ENCODE assay signal across 25 mouse cellular contexts in genomic region chr3:150759854-150760253, GRCm38 (mm10).
A peak's percentile ranks its signal among the peaks of the same experiment; 100 is the strongest.
DNase-seq lines count a peak whose midpoint lies in the region; ATAC-seq and TF ChIP-seq lines count a peak whose summit lies in the region.
"Had no signal": no experiment of that assay in that cellular context is flagged by ENCODE, and none has a peak within 500 bp of the region (broad histone marks: within the 10 kb centered on the region; RNA-seq: fewer than 3 reads in every experiment).

No protein-coding gene starts in this region.

- TF ChIP-seq CTCF in brain, embryonic 14.5 days (IDR thresholded peaks at IDR 0.05; ENCODE audit: borderline replicate concordance, extremely low read depth, insufficient read depth, insufficient read length): no peak
- TF ChIP-seq CTCF in gastrocnemius, adult 2 months (IDR thresholded peaks at IDR 0.05): no peak

- peak; percentile 89 for ATAC-seq in forebrain, embryonic 13.5 days
- no peak for ATAC-seq in forebrain, embryonic 11.5 days (replicated peaks; ENCODE audit: low FRiP score)
- peak; percentile 75; the same call in 1 of the 2 replicates for ATAC-seq in forebrain, embryonic 14.5 days
- peak; percentile 94 for ATAC-seq in forebrain, embryonic 16.5 days
- ATAC-seq in liver, embryonic 11.5 days (replicated peaks; ENCODE audit: low FRiP score): no peak
- ATAC-seq: activated CD4-positive, CD25-positive, alpha-beta regulatory T cell, adult 4 months; Patski had no signal

- H3K9me3 ChIP-seq in forebrain, embryonic 13.5 days (replicated peaks): no peaks in the 10 kb centered on the region
- H3K9me3 ChIP-seq in forebrain, embryonic 11.5 days (ENCODE audit: control insufficient read depth, low read length): no peaks in the 10 kb centered on the region
- H3K9me3 ChIP-seq in forebrain, embryonic 14.5 days (replicated peaks; ENCODE audit: control insufficient read depth, low read length): no peaks in the 10 kb centered on the region
- H3K9me3 ChIP-seq in forebrain, embryonic 16.5 days (ENCODE audit: control insufficient read depth, low read length): no peaks in the 10 kb centered on the region
- no peaks in the 10 kb centered on the region for H3K9me3 ChIP-seq in liver, embryonic 11.5 days (ENCODE audit: control insufficient read depth, low read length)
- H3K9me3 ChIP-seq: embryonic facial prominence, embryonic 13.5 days; embryonic facial prominence, embryonic 15.5 days had no signal

- no peaks in the 10 kb centered on the region for H3K36me3 ChIP-seq in forebrain, embryonic 13.5 days (ENCODE audit: poor library complexity, severe bottlenecking)
- no peaks in the 10 kb centered on the region for H3K36me3 ChIP-seq in forebrain, embryonic 11.5 days (ENCODE audit: control insufficient read depth, insufficient read depth, low read length)
- H3K36me3 ChIP-seq in forebrain, embryonic 14.5 days (ENCODE audit: control insufficient read depth, insufficient read depth, low read length): no peaks in the 10 kb centered on the region
- no peaks in the 10 kb centered on the region for H3K36me3 ChIP-seq in forebrain, embryonic 16.5 days (ENCODE audit: control insufficient read depth, insufficient read depth)
- no peaks in the 10 kb centered on the region for H3K36me3 ChIP-seq in liver, embryonic 11.5 days (ENCODE audit: control insufficient read depth, insufficient read depth, low read length)
- H3K36me3 ChIP-seq: embryonic facial prominence, embryonic 13.5 days; embryonic facial prominence, embryonic 15.5 days; G1E had no signal

- no peak for DNase-seq in forebrain, embryonic 11.5 days (ENCODE audit: low spot score)
- peak; percentile 65 for DNase-seq in brain, embryonic 14.5 days (ENCODE audit: low read depth)
- peak; percentile 42 for DNase-seq in forebrain, embryonic 14.5 days (ENCODE audit: low spot score)
- DNase-seq in layer of hippocampus, postnatal 14 days (ENCODE audit: low spot score in 2 of 2): no peak
- no peak for DNase-seq in gastrocnemius, adult 2 months
- no peak for DNase-seq in liver, embryonic 11.5 days (ENCODE audit: low spot score)
- DNase-seq: adrenal gland, adult 8-10 months; adrenal gland, postnatal 14 days; adrenal gland, postnatal 36 days; cerebellum, adult 11 months; cerebellum, adult 18-20 months; cerebellum, adult 8-10 months; cerebellum, adult 9-11 months; cerebellum, postnatal 14 days; cerebellum, postnatal 36 days; embryo, embryonic 11 days had no signal

- no peak for TF ChIP-seq POLR2A in brain, embryonic 14.5 days (IDR thresholded peaks at IDR 0.05; ENCODE audit: borderline replicate concordance, extremely low read depth, insufficient read depth, insufficient read length, poor library complexity, severe bottlenecking)

- no peak overlapping the region for H3K9ac ChIP-seq in forebrain, embryonic 13.5 days
- no peak overlapping the region for H3K9ac ChIP-seq in forebrain, embryonic 11.5 days (ENCODE audit: low read length)
- no peak overlapping the region for H3K9ac ChIP-seq in forebrain, embryonic 14.5 days (ENCODE audit: low read length)
- H3K9ac ChIP-seq in forebrain, embryonic 16.5 days (replicated peaks; ENCODE audit: low read depth, low read length): no peak overlapping the region
- H3K9ac ChIP-seq in liver, embryonic 11.5 days (ENCODE audit: low read depth, low read length): no peak overlapping the region
- H3K9ac ChIP-seq: embryonic facial prominence, embryonic 13.5 days; embryonic facial prominence, embryonic 15.5 days had no signal

- H3K27ac ChIP-seq in forebrain, embryonic 13.5 days: no peak overlapping the region
- H3K27ac ChIP-seq in forebrain, embryonic 11.5 days (ENCODE audit: low read depth, low read length): no peak overlapping the region
- no peak overlapping the region for H3K27ac ChIP-seq in forebrain, embryonic 14.5 days (ENCODE audit: low read depth, low read length)
- H3K27ac ChIP-seq in forebrain, embryonic 16.5 days (ENCODE audit: low read length): no peak overlapping the region
- H3K27ac ChIP-seq in gastrocnemius, adult 2 months: no peak overlapping the region
- no peak overlapping the region for H3K27ac ChIP-seq in liver, embryonic 11.5 days (ENCODE audit: low read depth, low read length)
- H3K27ac ChIP-seq: embryonic facial prominence, embryonic 13.5 days; embryonic facial prominence, embryonic 15.5 days had no signal

- H3K4me3 ChIP-seq in forebrain, embryonic 13.5 days: no peak overlapping the region
- H3K4me3 ChIP-seq in forebrain, embryonic 11.5 days (ENCODE audit: low read depth, low read length): no peak overlapping the region
- H3K4me3 ChIP-seq in forebrain, embryonic 14.5 days (ENCODE audit: low read depth, low read length): no peak overlapping the region
- no peak overlapping the region for H3K4me3 ChIP-seq in forebrain, embryonic 16.5 days (replicated peaks; ENCODE audit: low read length)
- H3K4me3 ChIP-seq in gastrocnemius, adult 2 months: no peak overlapping the region
- H3K4me3 ChIP-seq in liver, embryonic 11.5 days (ENCODE audit: low read depth, low read length): no peak overlapping the region
- H3K4me3 ChIP-seq: embryonic facial prominence, embryonic 13.5 days; embryonic facial prominence, embryonic 15.5 days; erythroblast, embryonic 14.5 days had no signal

- H3K27me3 ChIP-seq in forebrain, embryonic 13.5 days: no peaks in the 10 kb centered on the region
- no peaks in the 10 kb centered on the region for H3K27me3 ChIP-seq in forebrain, embryonic 11.5 days (ENCODE audit: control insufficient read depth, insufficient read depth, low read length)
- H3K27me3 ChIP-seq in forebrain, embryonic 14.5 days (replicated peaks; ENCODE audit: control insufficient read depth, insufficient read depth, low read length): no peaks in the 10 kb centered on the region
- no peaks in the 10 kb centered on the region for H3K27me3 ChIP-seq in forebrain, embryonic 16.5 days (replicated peaks; ENCODE audit: control insufficient read depth, insufficient read depth, low read length)
- H3K27me3 ChIP-seq in liver, embryonic 11.5 days (replicated peaks; ENCODE audit: control insufficient read depth, insufficient read depth, low read length): no peaks in the 10 kb centered on the region
- H3K27me3 ChIP-seq: CH12.LX; embryonic facial prominence, embryonic 13.5 days; embryonic facial prominence, embryonic 15.5 days had no signal

- no peak overlapping the region for H3K4me2 ChIP-seq in forebrain, embryonic 13.5 days
- H3K4me2 ChIP-seq in forebrain, embryonic 11.5 days (ENCODE audit: low read depth, low read length, severe bottlenecking): no peak overlapping the region
- H3K4me2 ChIP-seq in forebrain, embryonic 14.5 days (ENCODE audit: low read length): no peak overlapping the region
- no peak overlapping the region for H3K4me2 ChIP-seq in forebrain, embryonic 16.5 days (ENCODE audit: low read length)
- no peak overlapping the region for H3K4me2 ChIP-seq in liver, embryonic 11.5 days
- H3K4me2 ChIP-seq: embryonic facial prominence, embryonic 13.5 days; embryonic facial prominence, embryonic 15.5 days had no signal

- intact Hi-C loops in gastrocnemius, adult 2 months (cut with DNase I): no loop called here

- H3K4me1 ChIP-seq in forebrain, embryonic 13.5 days: no peaks in the 10 kb centered on the region
- no peaks in the 10 kb centered on the region for H3K4me1 ChIP-seq in forebrain, embryonic 11.5 days (replicated peaks; ENCODE audit: control insufficient read depth, insufficient read depth, low read length)
- H3K4me1 ChIP-seq in forebrain, embryonic 14.5 days (ENCODE audit: control insufficient read depth, insufficient read depth, low read length): no peaks in the 10 kb centered on the region
- no peaks in the 10 kb centered on the region for H3K4me1 ChIP-seq in forebrain, embryonic 16.5 days (replicated peaks; ENCODE audit: control insufficient read depth, insufficient read depth, low read length)
- no peaks in the 10 kb centered on the region for H3K4me1 ChIP-seq in liver, embryonic 11.5 days (replicated peaks; ENCODE audit: control insufficient read depth, insufficient read depth, low read length)
- H3K4me1 ChIP-seq: embryonic facial prominence, embryonic 13.5 days; embryonic facial prominence, embryonic 15.5 days had no signal

- WGBS in forebrain, embryonic 13.5 days: 42% methylated on average over 1 of the region's 1 CpGs
- 84% methylated on average over 1 of the region's 1 CpGs for WGBS in forebrain, embryonic 11.5 days
- 44% methylated on average over 1 of the region's 1 CpGs for WGBS in forebrain, embryonic 14.5 days
- 37% methylated on average over 1 of the region's 1 CpGs for WGBS in forebrain, embryonic 16.5 days
- WGBS in liver, embryonic 11.5 days: 64% methylated on average over 1 of the region's 1 CpGs

Comparison
In these comparisons a context has a peak if more than half of its experiments do, and no peak if none do; other contexts are left out.
1. ATAC-seq: peak in forebrain, embryonic 13.5 days (single experiment), forebrain, embryonic 14.5 days (single experiment) and forebrain, embryonic 16.5 days (single experiment); none in forebrain, embryonic 11.5 days (single experiment) and liver, embryonic 11.5 days (single experiment).
2. DNase-seq: peak in brain, embryonic 14.5 days (single experiment) and forebrain, embryonic 14.5 days (single experiment); none in forebrain, embryonic 11.5 days (single experiment), layer of hippocampus, postnatal 14 days (0 of 2), gastrocnemius, adult 2 months (single experiment) and liver, embryonic 11.5 days (single experiment).